Mouse (Mus musculus) spleen, postnatal 10 days (tissue): ENCODE results near the gene Flt3l.
A peak's percentile ranks its signal among the peaks of the same experiment; 100 is the strongest.
"Not testable (repeated sequence)": the region's sequence is repeated elsewhere in the genome, so short reads cannot be mapped to it uniquely, and the experiment has no call there.

ENCODE experiments used
- DNase-seq, 2 experiments: peaks; one replicate each; pipeline ENCODE4 v3.0.0; 2021 to 2022; ENCODE audit warnings: low spot score in 2 of 2

The Flt3l gene

GRCm38 (mm10) chr7:45098541-45099240 is 37.5 kb downstream of the Flt3l start:
- peak in 1 of 2 experiments; percentile 60 for DNase-seq

- DNase-seq = no peak
Measured at GRCm38 (mm10) chr7:45097479-45097878, 38.8 kb downstream of the Flt3l start.

DNA sequence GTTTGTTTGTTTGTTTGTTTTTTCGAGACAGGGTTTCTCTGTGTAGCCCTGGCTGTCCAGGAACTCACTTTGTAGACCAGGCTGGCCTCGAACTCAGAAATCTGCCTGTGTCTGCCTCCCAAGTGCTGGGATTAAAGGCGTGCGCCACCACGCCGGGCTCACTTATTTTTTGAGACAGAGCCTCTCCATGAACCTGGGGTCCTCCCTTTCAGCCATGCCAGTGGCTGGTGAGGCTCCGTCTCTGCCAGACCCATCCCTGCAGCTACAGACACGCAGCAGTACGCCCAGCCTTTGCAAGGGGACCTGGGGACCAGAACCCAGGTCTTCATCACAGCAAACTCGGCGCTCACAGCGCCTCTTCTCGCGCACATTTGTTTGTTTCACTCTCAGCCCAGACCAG is 40.3 kb downstream of the Flt3l start:
- DNase-seq = not testable (repeated sequence)

- no peak for DNase-seq
Measured at GRCm38 (mm10) chr7:45095367-45095766, 40.9 kb downstream of the Flt3l start.

DNA sequence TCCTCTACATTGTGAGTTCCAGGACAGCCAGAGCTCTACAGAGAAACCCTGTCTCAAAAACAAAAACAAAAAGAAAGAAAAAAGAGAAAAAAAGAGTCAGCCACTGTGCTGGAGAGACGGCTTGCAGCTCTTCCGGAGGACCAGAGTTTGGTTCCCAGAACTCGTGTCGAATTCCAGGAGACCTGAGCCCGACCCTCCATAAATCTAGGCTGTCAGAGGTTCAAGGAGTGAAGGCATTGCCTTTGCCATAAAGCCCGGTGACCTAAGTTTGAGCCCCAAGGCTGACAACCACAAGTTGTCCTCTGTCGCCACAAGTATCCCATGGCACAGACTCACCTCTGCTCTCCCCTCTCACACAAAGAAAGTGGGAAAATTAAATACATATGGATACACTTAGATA is 42.1 kb downstream of the Flt3l start:
- DNase-seq = no peak

DNA sequence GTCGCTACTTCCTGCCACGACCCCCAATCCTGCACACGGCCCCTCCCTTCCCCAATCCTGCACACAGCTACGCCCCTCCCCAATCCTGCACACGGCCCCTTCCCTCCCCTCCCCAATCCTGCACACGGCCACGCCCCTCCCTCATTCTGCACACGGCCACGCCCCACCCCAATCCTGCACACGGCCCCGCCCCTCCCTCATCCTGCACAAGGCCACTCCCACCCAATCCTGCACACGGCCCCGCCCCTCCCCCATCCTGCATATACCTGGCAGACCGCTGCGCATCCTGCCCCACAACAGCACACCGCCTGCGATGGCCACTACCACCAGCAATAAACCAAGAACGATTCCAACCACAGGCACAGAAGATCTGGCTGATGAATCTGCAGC is 42.7 kb downstream of the Flt3l start:
- DNase-seq = no peak

DNA sequence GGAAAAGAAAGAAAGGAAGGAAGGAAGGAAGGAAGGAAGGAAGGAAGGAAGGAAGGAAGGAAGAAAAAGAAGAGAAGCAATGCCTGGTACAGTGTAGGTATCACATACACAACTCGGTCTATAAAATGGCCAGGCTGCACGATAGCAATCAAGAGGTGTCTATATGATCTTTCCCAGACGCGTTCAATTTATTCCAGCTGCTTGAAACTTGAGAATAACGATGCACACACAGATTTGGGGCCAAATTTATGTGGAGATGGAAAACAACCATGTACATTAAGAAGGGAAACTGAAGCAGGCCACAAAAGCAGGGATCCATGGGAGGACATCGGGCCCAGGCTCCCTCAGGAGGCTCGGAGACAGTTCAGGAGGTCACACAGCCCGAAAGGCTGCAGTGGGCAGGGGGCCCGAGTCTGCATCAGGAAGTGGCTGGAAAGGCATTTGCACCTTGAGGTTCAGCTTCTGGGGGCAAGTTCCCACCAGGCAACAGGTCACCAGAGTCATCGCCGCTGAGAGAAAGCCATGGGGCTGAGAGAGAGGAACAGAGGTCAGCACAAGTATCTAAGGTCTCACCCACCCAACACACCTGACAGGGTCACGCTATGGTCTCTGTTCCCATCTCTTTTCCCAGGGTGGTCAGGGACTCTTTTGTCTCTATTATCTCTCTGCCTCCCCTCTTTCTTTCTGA is 43.3 kb downstream of the Flt3l start:
- no peak for DNase-seq

- DNase-seq = peak in 1 of 2 experiments; percentile 68
Measured at GRCm38 (mm10) chr7:45092048-45092447, 44.2 kb downstream of the Flt3l start, which contains the start of gene Rcn3. Gene Rcn3, minus strand, starts transcription at chr7:45092221.

DNA sequence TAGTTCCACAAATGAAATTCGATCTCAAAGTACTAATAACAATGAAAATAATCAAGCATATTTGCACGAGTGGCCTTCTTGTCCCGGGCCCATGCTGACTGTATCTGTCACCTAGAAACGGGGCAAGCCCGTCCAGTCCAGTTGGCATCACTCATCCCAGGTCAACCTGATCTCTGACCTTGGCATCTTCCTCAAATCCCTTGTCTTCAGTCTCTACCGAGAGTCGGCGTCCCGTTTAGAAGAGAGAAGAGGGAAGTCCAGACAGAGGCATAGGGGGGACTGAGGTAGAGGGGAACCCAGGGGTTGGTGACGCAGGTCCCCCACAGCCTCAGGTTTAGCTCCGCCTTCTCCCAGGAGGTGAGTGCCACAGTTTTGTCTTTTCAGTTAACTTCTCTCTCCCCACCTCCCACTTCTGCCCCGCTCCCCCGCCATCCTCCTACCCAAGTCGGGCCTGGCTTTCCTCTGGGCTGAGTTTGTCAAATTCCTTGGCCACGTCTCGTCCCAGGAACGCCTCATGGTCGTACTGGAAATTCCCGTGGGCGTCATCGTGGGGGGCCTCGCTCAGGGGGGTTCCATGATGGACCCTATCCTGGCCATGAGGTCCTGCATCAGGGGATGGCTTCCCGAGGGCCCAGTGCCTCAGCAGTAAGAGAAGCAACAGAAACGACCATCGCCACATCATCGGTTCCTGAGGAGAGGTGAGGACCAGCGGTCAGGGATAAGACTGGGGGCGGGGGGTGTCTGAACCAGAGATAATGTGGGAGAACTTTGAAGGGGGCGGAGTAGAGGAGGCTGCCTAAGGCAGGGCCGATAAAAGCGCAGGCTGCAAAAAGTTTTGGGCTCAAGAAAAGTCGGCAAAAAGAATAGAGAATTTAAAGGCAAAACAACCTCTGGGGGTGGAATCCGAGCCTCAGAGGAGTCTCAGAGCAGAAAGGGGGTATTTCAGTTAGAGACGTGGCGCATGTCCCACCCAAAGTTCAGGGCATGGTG is 44.9 kb downstream of the Flt3l start:
- no peak for DNase-seq

DNA sequence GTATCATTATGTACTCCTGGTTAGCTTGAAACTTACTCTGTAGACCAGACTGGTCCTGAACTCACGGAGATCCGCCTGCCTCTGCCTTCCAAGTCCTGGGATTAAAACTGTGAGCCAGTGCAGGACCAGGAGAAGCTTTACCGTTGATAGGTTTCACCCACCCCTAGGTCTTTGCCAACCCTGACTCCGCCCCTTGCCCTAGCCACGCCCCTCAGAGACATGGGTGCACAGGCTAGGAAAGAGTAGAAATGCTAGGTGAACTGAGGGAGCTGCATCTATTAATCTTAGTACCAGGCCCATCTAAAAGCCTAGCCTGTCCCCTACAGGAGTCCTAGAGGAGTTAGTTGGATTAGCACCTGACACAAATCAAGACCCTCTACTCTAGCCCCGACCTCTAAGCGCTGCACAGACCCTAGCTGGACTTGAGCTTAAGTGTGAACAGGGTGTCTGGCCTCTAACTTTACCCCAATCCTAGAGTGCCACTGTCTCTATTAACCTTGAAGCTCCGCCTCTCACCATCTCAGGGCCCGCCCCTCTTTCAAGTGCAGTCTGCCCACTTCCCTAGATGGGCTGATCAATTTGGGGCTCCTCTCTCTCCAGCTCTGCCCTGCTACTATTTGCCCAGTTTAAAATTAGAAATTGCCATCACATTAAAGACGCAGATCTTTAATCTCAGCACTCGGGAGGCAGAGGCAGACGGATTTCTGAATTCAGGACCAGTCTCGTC is 45.8 kb downstream of the Flt3l start:
- DNase-seq = peak in 1 of 2 experiments; percentile 71

GRCm38 (mm10) chr7:45088597-45088996 is 47.6 kb downstream of the Flt3l start:
- DNase-seq = no peak

DNA sequence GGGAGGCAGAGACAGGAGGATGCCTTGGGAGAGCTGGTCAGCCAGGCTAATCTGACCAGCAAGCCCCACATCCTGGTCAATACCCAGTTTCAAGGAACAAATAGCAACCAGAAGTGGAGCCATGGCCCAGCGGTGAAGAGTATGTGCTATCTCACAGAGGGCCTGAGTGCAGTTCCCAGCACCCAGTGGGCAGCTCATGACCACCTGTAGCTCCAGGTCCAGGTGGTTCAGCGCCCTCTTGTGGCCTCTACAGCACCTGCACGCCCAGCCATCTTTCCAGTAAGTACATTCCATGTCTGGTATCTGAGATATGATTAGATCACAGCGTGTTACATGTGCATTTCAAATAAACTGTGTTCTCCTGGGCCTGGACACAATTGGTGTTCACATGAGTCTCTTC is 50.1 kb downstream of the Flt3l start:
- DNase-seq = no peak

DNA sequence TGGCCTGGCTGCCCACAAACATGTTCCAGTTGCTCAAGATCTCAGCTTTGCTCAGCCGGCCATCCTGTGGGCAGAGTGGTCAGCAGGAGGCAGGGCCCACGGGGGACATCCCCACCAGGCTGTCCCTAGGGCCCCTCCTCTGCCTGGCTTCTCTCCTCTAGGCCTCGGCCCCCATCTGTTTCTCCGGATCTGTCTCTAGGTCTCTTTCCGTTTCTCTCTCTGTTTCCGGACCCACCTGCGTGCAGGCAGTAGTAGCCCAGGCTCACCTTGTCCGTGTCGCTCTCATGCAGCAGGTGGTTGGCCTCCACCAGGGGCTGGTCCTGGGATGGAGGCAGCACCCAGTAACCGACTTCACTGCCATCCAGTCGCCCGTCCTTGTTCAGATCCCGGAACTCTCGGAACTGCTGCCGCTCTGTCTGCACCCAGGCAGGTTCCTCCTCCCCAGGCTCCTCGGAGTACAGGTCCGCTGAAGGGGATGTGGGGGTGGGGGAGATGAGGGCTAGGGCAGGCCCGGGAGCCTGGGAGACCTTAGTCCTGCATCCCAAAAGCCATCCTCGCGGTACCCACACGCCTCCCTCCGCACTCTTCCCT is 52.8 kb downstream of the Flt3l start:
- DNase-seq = no peak

- peak; percentile 39 to 68 for DNase-seq
Measured at GRCm38 (mm10) chr7:45082401-45083299, 53.6 kb downstream of the Flt3l start.

DNA sequence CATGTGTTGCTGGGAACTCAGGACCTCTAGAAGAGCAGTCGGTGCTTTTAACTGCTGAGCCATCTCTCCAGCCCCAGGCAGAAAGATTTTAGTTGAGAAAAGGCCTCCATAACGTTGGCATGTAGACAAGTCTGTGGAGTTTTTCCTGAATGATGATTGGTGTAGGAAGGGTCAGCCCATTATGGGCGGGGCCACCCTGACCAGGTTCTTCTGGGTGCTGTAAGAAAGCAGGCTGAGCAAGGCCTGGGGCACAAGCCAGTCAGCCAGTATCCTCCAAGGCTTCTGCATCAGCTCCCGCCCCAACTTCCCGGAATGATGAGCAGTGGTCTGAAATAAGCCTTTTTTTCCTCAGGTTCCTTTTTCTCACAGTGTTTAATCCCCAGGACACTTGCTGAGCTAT is 55.2 kb downstream of the Flt3l start:
- DNase-seq = no peak

- DNase-seq = peak; percentile 91
Measured at GRCm38 (mm10) chr7:45079856-45080255, 56.4 kb downstream of the Flt3l start.
